Comparison of ENCODE assay signal across 9 mouse cellular contexts in the genomic region with DNA sequence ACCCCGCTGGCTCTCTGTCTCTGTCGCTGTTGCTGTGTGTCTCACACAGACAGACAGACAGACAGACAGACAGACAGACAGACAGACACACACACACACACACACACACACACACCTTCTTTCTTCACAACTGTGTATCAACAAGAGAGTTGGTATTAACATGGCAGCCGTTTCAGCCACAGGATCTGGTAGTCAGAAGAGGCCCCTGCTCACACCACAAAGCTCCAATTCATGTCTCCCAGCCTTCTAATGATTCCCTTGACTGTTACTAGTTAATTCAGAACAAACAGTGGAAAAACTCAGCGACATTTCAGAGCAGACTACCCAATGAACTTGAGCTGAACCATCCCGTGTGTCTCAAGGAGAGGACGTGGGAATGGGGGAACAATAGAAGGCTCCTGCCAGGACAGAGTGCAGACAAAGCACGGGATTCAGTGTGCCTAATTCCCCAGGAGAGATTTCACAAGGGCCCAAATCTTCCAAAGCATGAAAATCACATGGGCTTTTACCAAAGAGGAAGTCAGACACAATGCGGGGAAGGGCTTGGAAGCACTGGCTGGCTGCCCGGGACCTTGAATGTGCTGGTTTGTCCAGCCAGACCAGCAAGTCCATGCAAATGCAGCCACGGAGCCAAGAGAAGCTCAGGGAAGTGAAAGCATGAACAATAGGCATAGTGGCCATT. TPM values are rescaled to one million over a fixed set of nuclear protein-coding genes. Genes with fewer than 3 reads are reported as not detected.
A peak's percentile ranks its signal among the peaks of the same experiment; 100 is the strongest.
DNase-seq lines count a peak whose midpoint lies in the region; ATAC-seq lines count a peak whose summit lies in the region.
"Had no signal": no experiment of that assay in that cellular context is flagged by ENCODE, and none has a peak within 500 bp of the region (broad histone marks: within the 10 kb centered on the region; RNA-seq: fewer than 3 reads in every experiment).

No protein-coding gene starts in this region.

- 23% methylated on average over 10 of the region's 10 CpGs for WGBS in liver, embryonic 16.5 days (ENCODE audit: insufficient replicate concordance)

- H3K27ac ChIP-seq in liver, embryonic 16.5 days (ENCODE audit: low read length): no peak overlapping the region

- H3K9ac ChIP-seq in liver, embryonic 16.5 days (ENCODE audit: low read depth, low read length): no peak overlapping the region

- DNase-seq in NIH3T3 (ENCODE audit: low read depth): peak; percentile 52
- DNase-seq in cerebellum, adult 9-11 months: peak; percentile 11
- peak; percentile 93 to 94 for DNase-seq in heart, postnatal 14 days
- peak; percentile 90 to 91 for DNase-seq in kidney, postnatal 36 days
- DNase-seq in ovary, adult 18-20 months (ENCODE audit: low spot score): peak; percentile 76

- no peaks in the 10 kb centered on the region for H3K4me1 ChIP-seq in liver, embryonic 16.5 days (ENCODE audit: control insufficient read depth, low read depth, low read length)
- H3K4me1 ChIP-seq: megakaryocyte, embryonic 14.5 days had no signal

- no peaks in the 10 kb centered on the region for H3K9me3 ChIP-seq in liver, embryonic 16.5 days (replicated peaks; ENCODE audit: control insufficient read depth, low read length)

- H3K4me3 ChIP-seq in liver, embryonic 16.5 days (ENCODE audit: low read depth, low read length): no peak overlapping the region
- H3K4me3 ChIP-seq: megakaryocyte, embryonic 14.5 days had no signal

- no peaks in the 10 kb centered on the region for H3K27me3 ChIP-seq in liver, embryonic 16.5 days (ENCODE audit: control insufficient read depth, insufficient read depth, low read depth, low read length)
- H3K27me3 ChIP-seq: megakaryocyte, embryonic 14.5 days had no signal

- H3K4me2 ChIP-seq in liver, embryonic 16.5 days (ENCODE audit: low read depth, low read length): no peak overlapping the region

- no peaks in the 10 kb centered on the region for H3K36me3 ChIP-seq in liver, embryonic 16.5 days (ENCODE audit: control insufficient read depth, insufficient read depth)

- peak; percentile 47 for ATAC-seq in frontal cortex, adult (ENCODE audit: low TSS enrichment)
- peak; percentile 37; the same call in 1 of the 2 replicates for ATAC-seq in liver, embryonic 16.5 days (ENCODE audit: low read depth)
- no peak for ATAC-seq in erythroblast, adult 5-6 weeks (replicated peaks; ENCODE audit: low FRiP score, poor library complexity, severe bottlenecking)

- intact Hi-C loops in heart, postnatal 14 days (cut with DNase I): no loop called here

RNA-seq across cellular contexts. Expression of gene Pdlim3, which starts 10.2 kb away (rescaled TPM):
- 10 to 100 TPM; 29.7 to 40.0 TPM for total RNA-seq in heart, postnatal 14 days (2021)
- 2.9 and 5.1 TPM in 2 replicates for polyA plus RNA-seq in liver, embryonic 16.5 days (2015; fragmentation: Nextera tagmentation; extraction: Ambion mirVana)
- not detected in 2 replicates for total RNA-seq in erythroblast, adult 5-6 weeks (2015; ENCODE audit: low replicate concordance)
- total RNA-seq in erythroblast, adult 5-6 weeks (2017; ENCODE audit: low replicate concordance): 0.26 TPM in 1 of 2 replicates, not detected in the other

RNA-seq across cellular contexts. Expression of gene Ccdc110, which starts 59.3 kb away (rescaled TPM):
- not detected for total RNA-seq in heart, postnatal 14 days (2021)
- polyA plus RNA-seq in liver, embryonic 16.5 days (2015; fragmentation: Nextera tagmentation; extraction: Ambion mirVana): not detected in 2 replicates
- not detected in 2 replicates for total RNA-seq in erythroblast, adult 5-6 weeks (2015; ENCODE audit: low replicate concordance)
- not detected in 2 replicates for total RNA-seq in erythroblast, adult 5-6 weeks (2017; ENCODE audit: low replicate concordance)

Comparison
In these comparisons a context has a peak if more than half of its experiments do, and no peak if none do; other contexts are left out.
1. DNase-seq: peak in every context shown above with its lines; median percentile 94 in heart, postnatal 14 days; 90 in kidney, postnatal 36 days; 76 in ovary, adult 18-20 months; 52 in NIH3T3; 11 in cerebellum, adult 9-11 months.
2. RNA of gene Pdlim3, which starts 10.2 kb away (total RNA-seq): 29.7 to 40.0 TPM in heart, postnatal 14 days; 0.26 TPM in erythroblast, adult 5-6 weeks; every median in the first group is over 10 times any median in the second.